Mouse (Mus musculus): ENCODE measurements at regions not wholly inside any gene's neighbourhood (a gene's known extent, or its start where the extent isn't known, plus 50 kb on each side); places are given as distances from the start of the nearest gene placed in this dataset.

DNA sequence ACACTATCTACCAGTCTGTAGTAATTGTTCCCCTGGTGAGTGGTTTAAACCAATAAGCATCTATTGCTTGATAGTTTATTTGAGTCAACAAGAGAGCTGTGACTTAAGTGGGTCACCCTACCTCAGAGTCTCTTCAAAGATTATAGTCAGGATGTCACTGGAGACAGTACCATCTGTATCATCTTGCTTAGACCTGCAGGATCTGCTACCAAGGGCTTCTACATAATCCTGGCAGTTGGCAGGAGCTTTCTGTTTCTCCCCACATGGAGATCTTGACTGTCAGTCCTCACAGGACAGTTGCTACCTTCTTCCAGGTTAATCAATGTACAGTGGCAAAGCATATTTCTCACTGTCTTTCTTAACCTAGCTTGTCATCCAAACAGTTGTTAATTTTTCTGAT lies 414.9 kb upstream of the Dcn start:
- DNase-seq (ENCODE audit: low spot score in 2 of 2), result no peak

GRCm38 (mm10) chr10:97078022-97078473 lies 401.4 kb upstream of the Dcn start:
- peak; percentile 63 to 64 for DNase-seq (ENCODE audit: low spot score in 2 of 2)

DNA sequence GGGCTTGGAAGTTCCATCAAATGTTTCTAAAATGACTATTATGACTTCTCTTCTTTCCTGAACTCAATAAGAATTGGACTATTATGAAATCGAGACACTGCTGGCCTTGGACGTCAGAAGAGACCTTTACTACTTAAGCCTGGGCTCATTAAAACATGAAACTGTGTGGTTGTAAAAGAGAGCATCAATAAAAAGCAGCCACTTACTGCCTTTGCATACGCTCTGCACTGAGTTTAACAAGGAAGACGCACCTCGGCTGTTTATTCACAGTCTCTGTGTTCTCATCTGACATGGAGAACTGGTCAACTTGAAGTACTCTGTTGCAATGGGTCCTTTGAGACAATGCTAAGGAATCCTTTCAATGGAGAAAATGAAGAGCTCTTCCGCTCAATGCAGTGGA lies 399.8 kb upstream of the Dcn start:
- DNase-seq (ENCODE audit: low spot score in 2 of 2), result no peak

DNA sequence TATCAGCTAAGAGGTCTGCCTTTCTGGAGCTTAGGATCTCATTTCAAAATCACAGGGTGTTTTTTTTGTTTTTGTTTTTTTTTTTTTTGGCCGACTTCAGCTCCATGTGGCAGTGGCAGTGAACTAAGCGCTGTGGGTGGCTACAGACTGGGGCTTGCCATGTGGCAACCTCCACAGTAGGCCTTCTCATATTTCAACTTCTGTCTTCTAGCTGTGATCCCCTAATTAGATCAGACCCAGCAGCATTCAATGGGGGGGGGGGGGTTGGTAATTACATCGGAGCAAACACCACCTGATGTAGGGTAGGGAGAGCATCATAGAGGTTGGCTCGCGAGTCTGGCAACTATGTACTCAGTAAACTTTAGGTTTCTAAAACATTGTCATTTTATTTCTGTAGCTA lies 392.1 kb upstream of the Dcn start:
- DNase-seq (ENCODE audit: low spot score in 2 of 2), result no peak

DNA sequence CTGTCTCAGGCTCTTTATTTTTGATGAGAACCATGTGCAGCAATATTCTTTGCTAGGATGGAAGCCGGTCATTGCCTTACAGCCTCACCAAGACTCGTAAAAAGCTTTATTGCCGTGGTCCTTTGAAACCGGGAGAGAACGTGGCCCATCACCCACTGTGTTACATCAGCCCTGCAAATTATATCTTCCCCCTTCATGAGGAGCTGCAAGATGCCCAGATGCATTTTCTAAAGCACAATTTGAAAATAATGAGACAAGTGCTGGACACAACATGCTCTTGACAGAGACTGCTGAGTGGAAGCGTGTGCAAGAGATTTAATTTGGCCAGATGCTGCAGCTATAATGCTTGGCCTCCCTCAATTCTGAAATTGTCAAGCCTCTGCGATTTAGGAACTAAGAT lies 389.2 kb upstream of the Dcn start:
- DNase-seq (ENCODE audit: low spot score in 2 of 2), result no peak

GRCm38 (mm10) chr10:97093886-97094285 lies 385.5 kb upstream of the Dcn start:
- no peak for DNase-seq (ENCODE audit: low spot score in 2 of 2)

DNA sequence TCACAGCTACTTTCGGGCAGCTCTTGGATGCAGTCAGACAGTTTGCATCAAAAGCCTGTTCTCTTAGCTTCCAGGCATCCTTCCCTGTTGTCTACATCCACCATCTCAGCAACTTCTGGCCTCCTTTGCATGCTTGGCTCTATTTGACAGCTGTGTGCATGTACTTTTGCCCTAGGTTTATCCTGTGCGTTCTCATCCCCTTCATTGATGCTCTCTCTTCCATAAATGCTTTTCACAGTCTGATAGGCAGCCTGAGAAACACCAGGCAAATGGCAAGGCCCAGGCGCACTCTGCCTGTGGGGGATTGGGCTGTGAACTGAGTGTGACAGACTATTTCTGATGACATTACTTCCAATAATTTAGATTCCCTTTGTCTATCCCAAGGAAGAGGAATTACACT lies 364.9 kb upstream of the Dcn start:
- no peak for DNase-seq (ENCODE audit: low spot score in 2 of 2)

- DNase-seq (ENCODE audit: low spot score in 2 of 2), result no peak
Observed at GRCm38 (mm10) chr10:97122693-97123092, 356.7 kb upstream of the Dcn start.

GRCm38 (mm10) chr10:97141561-97141960 lies 337.8 kb upstream of the Dcn start:
- no peak for DNase-seq (ENCODE audit: low spot score in 2 of 2)

DNA sequence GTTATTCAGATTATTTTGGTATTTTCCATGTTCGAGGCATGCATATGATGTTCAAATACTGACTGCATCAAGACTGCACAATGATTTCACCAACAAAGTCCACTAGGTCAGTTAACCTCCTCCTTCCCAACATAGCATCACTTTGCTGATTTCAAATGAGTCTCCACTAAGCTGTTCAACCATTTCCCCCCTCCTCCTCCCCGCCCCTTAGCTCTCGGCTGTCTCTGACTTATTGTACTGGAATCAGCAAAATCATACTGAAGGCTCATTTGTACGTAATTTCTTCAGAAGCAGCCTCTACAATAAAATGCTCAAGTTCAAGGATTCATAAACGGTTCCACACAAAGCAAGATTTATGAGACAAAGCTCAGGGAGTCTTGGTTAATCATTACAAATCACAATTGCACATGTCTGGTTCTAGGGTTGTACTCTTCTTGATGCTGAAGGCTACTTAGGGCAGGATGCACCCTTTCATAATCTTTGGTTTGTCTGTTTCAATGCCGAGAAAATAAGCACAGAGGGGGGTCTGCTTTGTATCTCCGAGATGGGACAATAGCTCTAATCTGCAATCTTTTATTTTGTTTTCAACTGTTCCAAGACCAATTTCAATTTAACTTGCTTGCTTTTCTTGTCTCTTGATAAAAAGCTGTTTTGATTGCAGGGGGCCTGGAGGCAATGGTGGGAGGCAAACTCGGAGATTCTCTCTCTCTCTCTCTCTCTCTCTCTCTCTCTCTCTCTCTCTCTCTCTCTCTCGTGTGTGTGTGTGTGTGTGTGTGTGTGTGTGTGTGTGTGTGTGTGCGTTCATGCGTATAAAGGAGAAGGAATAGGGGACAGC lies 320.6 kb upstream of the Dcn start:
- DNase-seq (ENCODE audit: low spot score in 2 of 2), result peak in 1 of 2 experiments; percentile 3

DNA sequence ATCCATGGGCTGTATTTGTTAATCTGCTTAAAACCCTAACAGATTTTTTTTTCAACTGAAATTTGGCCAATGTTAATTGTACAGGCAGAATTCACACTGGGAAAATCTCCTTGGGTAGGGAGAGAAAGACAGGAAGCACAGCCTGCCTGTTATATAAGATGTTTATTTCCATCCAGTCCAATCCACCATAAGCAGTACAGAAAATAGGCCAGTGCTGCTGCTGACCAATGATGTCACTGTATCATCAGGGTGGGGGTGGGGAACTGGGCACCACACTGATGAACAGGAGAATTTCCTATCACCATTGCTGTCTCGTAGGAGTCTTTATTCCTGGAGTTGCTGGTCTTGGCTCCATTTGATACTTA lies 320.0 kb upstream of the Dcn start:
- peak in 1 of 2 experiments; percentile 10 for DNase-seq (ENCODE audit: low spot score in 2 of 2)

- DNase-seq (ENCODE audit: low spot score in 2 of 2), result peak; percentile 23 to 34
Observed at GRCm38 (mm10) chr10:97159831-97160575, 319.4 kb upstream of the Dcn start.

GRCm38 (mm10) chr10:97160892-97161291 lies 318.5 kb upstream of the Dcn start:
- no peak for DNase-seq (ENCODE audit: low spot score in 2 of 2)

DNA sequence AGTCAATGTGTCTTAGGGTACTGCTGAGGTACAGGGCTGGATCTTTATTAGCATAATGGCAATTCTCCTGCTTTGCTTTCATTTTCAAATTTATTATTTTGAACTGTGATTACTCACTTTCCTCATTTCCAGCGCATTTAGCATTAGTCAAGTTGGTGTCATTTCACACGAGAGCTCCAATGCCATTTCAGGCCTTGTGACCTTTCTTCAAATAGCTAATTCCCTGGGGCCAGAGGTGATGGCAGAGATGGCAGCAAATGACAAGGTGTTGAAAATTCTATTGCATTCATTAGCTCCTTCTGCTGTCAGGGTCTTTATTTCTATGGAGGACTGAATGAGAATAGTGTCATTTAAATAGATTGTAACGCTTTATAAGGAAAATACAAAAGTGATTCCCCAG lies 300.9 kb upstream of the Dcn start:
- no peak for DNase-seq (ENCODE audit: low spot score in 2 of 2)

- DNase-seq (ENCODE audit: low spot score in 2 of 2), result no peak
Observed at GRCm38 (mm10) chr10:97189696-97190095, 289.7 kb upstream of the Dcn start.

DNA sequence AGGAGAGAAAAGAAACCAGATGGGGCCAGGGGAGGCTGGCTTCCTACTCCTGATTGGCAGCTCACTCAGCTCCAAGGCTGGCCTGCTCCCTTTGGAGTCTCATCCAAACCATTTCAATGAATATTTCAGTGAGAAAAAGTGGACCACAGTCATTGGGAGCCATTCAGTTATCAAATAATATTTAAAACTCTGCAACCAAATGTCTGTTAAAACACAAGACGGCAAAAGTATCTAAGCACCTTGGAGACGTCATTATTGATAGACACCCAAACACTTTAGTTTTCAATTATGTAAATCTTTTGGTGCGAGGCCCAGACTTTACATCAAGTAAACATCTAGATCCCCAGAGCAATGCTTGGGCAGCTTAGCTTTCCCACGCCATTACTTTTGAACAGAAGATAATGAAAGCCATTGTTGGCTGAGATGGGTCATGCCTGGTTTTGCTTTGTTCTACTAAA lies 268.1 kb upstream of the Dcn start:
- no peak for DNase-seq (ENCODE audit: low spot score in 2 of 2)

DNA sequence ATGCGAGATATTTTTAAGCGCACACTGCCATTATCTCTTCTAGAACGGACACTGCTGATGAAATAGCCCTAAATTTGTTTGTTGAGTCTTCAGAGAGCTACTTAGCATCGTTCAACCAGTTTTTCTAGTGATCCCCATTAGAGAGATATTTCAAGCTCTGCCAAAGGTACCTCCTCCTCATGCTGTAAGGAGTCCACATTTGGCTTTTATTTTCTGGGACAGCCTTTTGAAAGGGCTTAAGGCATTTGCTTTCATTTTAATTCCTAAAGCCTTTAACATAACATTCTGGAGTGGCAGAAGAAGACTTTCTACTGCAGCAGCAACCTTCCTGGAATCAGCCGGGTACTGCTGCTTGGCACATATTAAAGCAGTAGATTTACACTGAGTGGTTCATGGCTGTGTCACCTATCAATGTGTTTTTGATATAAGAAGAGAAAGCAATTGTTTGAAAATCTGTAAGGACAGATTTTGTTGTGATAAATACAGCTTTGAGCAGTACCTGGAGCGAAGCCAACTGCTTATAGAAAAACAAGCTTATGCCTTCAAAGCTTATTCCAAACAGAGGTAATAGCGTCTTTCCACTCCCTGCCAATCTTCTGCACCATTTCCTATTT lies 267.5 kb upstream of the Dcn start:
- no peak for DNase-seq (ENCODE audit: low spot score in 2 of 2)

DNA sequence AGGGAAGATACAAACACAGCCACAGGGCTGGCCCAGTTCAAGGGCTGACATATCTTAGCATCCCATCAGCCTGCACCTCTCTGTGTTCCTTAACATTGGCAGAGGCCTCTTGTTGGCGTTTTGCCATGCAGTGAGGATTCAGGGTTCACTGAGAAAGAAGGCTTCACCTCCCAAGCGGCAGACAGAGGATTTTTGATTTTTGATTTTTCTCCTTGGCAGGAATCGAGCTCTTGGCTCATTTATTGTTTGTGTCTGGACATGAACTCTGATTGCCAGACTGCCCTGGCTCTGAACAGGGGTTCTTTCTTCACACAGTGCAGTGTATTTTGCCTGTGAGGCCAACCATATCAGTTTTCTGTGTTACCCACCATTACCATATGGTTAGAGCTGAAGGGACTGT lies 259.9 kb upstream of the Dcn start:
- DNase-seq (ENCODE audit: low spot score in 2 of 2), result no peak

GRCm38 (mm10) chr10:97220431-97220830 lies 259.0 kb upstream of the Dcn start:
- DNase-seq (ENCODE audit: low spot score in 2 of 2), result no peak

DNA sequence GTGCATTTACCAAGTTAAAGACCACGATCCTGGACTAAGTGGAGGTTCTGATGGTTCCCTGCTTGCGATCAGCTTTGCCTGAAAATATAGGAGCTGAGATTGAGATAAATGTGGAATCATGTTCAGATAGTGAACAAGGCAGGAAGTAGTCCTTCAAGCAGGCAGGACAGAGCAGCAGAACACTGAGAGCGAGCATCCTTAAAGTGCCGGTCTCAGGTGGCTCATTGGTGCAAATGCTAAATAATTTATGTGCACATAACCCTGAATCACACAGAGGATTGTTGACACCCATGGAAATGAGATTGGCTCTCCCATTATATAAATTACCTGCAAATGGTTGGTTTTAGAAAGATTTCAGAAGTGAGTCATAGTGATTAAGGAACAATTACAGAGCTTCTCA lies 243.8 kb upstream of the Dcn start:
- no peak for DNase-seq (ENCODE audit: low spot score in 2 of 2)

DNA sequence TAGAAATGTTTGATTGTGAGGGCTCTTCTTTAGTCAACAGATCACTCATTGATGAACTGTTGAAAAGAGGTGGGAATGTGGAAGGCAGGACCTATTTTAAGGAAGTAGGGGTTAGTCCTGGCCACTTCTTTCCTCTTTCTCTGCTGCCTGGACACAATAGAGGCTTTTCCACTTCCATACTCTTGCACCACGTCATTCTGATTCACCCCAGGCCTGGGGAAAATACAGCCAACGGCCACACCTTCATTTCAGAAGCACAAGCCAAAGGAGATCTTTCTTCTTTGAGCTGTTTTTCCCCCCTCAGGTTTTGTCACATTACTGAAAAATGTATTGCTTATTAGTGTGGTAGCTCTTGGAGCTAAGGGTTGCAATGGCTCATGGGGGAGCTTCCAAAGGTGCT lies 237.9 kb upstream of the Dcn start:
- DNase-seq (ENCODE audit: low spot score in 2 of 2), result no peak

DNA sequence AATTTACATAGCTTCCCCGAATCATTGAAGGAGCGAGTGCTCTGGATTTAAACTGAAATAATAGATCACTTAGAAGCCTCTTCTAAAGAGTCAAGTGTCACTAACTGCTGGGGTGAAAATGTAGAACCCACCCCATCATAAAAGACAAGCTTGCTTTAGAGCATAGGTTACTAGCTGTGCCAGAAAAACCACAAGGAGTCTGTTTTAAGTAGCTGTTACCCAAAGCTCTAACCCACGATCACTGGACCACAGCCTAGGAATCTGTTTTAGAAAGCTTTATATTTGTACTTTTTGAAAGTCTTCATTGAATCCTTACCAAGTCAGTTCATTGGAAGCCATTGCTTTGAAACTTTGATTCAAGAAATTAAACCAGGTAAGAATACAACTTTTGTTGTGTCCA lies 233.7 kb upstream of the Dcn start:
- DNase-seq (ENCODE audit: low spot score in 2 of 2), result no peak

- DNase-seq (ENCODE audit: low spot score in 2 of 2), result no peak
Observed at GRCm38 (mm10) chr10:97248522-97248921, 230.9 kb upstream of the Dcn start.

Data from right cerebral cortex, adult 2 months (tissue).